Mouse (Mus musculus) G1E (cell line): ENCODE results near the gene Igfbpl1. TPM values are rescaled to one million over a fixed set of nuclear protein-coding genes. Genes with fewer than 3 reads are reported as not detected.

ENCODE experiments used
- ATAC-seq: 2 replicates; pipeline ENCODE4 v1.8.0; 2016; ENCODE audit warnings: mild to moderate bottlenecking; ENCODE audit not compliant: insufficient number of reproducible peaks, poor library complexity, low FRiP score, severe bottlenecking; ENCODE audit errors: extremely low read depth
- DNase-seq: peaks from one replicate; pipeline ENCODE4 v3.0.0; 2012; ENCODE audit warnings: low spot score
- H3K27me3 ChIP-seq: 2 replicates; pipeline ENCODE4 v1.6.1; 2012; ENCODE audit warnings: mild to moderate bottlenecking, low read length, inconsistent platforms; ENCODE audit not compliant: insufficient read depth
- H3K36me3 ChIP-seq: replicated peaks from 2 replicates; pipeline ENCODE3; 2012; ENCODE audit warnings: mild to moderate bottlenecking, inconsistent platforms
- H3K4me1 ChIP-seq: 2 replicates; pipeline ENCODE4 v1.6.1; 2012; ENCODE audit warnings: low read depth, low read length, inconsistent platforms, mixed read lengths; ENCODE audit not compliant: insufficient read depth
- H3K4me3 ChIP-seq: 2 replicates; pipeline ENCODE4 v1.5.1; 2012; ENCODE audit warnings: low read depth, mild to moderate bottlenecking, inconsistent platforms, low read length, moderate library complexity, mixed read lengths
- H3K9me3 ChIP-seq: replicated peaks from 2 replicates; pipeline ENCODE4 v1.6.1; 2012; ENCODE audit warnings: inconsistent platforms
- CTCF ChIP-seq: IDR thresholded peaks from 2 replicates; pipeline ENCODE4 v1.5.1; 2012; ENCODE audit warnings: low read depth, low read length, inconsistent platforms, mixed read lengths
- GATA1 ChIP-seq: IDR thresholded peaks from 2 replicates; pipeline ENCODE4 v1.6.1; 2012; ENCODE audit warnings: borderline replicate concordance, low read length, inconsistent platforms, mixed read lengths
- GATA2 ChIP-seq: IDR thresholded peaks from 2 replicates; pipeline ENCODE4 v1.6.1; 2012; ENCODE audit warnings: low read depth, low read length, inconsistent platforms, borderline replicate concordance
- POLR2AphosphoS5 ChIP-seq: IDR thresholded peaks from 2 replicates; pipeline ENCODE4 v1.6.1; 2012; ENCODE audit warnings: low read depth, low read length, inconsistent platforms; ENCODE audit not compliant: insufficient replicate concordance
- TAL1 ChIP-seq: conservative IDR thresholded peaks from 2 replicates; pipeline ENCODE4 v1.6.1; 2012; ENCODE audit warnings: low read depth, low read length, inconsistent platforms, mixed read lengths
- polyA plus RNA-seq: library from polyadenylated mRNA; stranded (reverse); fragments of >175 nt; gene quantifications from 2 replicates; pipeline ENCODE4 v1.2.3, GENCODE M21; 2012
- total RNA-seq, 2 experiments: library from RNA; stranded (forward) in 1 of 2; stranded (reverse) in 1 of 2; fragments of 200-1000 nt in 1 of 2; fragments of >200 nt in 1 of 2; fragmentation: Nextera tagmentation in 1 of 2; gene quantifications; 2 replicates each; pipeline ENCODE4 v1.2.3; 2014 to 2017

Gene Igfbpl1
- total and polyA plus RNA-seq, 3 experiments = 0.11 TPM; not detected in 2

DNA sequence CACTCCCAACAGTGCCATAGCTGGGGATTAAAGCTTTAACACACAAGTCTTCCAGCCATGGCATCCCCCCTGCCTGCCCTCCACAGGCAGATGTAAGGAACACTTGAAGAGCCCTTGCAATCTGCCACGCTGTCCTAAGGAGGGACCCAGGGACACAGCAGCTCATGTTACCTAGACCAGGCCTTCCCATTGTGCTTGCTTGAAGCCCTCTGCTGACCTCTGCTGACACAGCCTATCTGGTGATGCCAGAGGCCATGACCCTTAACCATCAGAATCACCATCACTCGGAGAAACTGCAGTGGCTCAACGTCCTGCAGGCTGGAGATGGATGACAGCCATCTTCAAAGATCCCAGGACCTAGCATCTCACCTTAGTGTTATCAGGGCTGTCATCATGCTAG is 4.7 kb downstream of the Igfbpl1 start:
- H3K27me3 ChIP-seq = peaks cover 19% of the 10 kb centered on the region
- no peak for DNase-seq
- H3K4me3 ChIP-seq = no peak overlapping the region
- no peak for ATAC-seq
- H3K9me3 ChIP-seq = no peaks in the 10 kb centered on the region
- H3K36me3 ChIP-seq = no peaks in the 10 kb centered on the region
- no peaks in the 10 kb centered on the region for H3K4me1 ChIP-seq
- TF ChIP-seq CTCF = no peak
- no peak for TF ChIP-seq TAL1
- TF ChIP-seq GATA1 = no peak
- no peak for TF ChIP-seq POLR2AphosphoS5
- no peak for TF ChIP-seq GATA2

DNA sequence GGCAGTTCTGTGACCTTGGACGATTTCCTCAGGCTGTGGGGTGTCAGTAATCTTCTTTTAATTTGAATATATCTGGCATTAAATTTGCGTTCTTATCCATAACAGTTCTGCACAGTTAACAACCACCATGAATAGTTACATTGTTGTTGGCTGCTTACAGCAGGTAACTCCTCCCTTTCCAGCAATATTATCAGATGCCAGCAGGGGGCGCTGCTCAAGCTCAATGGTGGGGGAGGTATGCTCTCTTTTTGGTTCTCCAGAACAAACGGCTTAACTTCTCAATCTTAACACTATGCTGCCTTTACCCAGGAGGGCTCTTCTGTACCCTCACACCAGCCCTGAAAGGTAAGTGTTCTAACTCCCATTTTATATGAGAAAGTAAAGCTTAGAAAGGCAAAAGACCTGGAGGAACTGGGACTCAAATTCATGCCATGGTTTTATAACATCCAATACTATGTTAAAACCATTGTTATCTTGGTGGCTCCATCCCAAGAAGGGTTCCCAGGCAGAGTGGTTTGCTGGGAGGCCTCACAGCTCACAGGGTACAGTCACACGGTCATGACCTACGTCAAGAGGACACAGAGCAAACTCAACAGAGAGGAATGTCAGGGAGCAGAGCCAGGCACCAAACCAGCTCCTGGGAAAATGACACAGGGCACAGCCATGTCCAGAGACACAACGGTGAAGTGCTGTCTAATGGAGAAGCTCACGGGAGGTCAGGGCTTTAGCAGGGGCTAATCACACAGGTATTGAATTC is 6.5 kb downstream of the Igfbpl1 start:
- Histone ChIP-seq H3K4me3 (no peak overlapping the region), H3K27me3 (peaks cover 14% of the 10 kb centered on the region), H3K4me1 (no peaks in the 10 kb centered on the region), H3K9me3 (no peaks in the 10 kb centered on the region), H3K36me3 (no peaks in the 10 kb centered on the region)
- TF ChIP-seq TAL1 (no peak), CTCF (peak; percentile 46), GATA2 (no peak), POLR2AphosphoS5 (no peak), GATA1 (no peak)
- DNase-seq = peak; percentile 22
- ATAC-seq = no peak

DNA sequence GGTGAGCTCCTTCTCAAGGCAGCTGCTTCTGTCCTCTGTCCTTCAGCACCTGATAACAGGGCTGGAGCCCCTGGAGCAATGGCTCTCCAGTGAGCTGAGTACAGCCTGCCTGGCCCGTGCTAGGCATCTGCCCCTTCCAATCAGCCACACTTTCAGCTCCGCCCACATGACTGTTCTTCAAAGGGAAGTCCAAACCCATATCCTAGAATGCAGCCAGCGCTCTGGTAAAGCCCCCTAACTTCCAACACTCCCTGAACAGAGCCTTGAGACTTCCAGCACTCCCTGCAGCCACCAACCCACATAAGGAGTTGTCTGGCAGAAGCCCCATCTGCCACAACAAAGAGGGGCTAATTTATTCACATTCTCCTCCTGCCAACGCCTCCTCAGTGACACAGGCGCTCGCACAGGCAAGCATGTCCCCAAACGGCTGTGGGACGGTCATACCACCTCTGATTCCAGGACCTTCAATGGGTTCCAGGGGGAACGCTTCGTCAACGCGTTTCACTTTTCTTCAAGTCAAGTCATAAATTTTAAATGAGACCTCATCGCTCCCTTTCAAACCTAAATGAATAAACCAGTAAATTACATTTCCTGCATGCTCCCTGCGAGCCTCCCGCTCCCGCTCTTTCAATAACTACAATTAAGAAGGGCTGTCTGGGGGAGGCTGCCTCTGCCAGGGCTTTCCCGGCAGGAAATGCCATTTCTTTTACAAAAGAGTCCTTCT is 7.4 kb downstream of the Igfbpl1 start:
- H3K27me3 ChIP-seq = peaks cover 17% of the 10 kb centered on the region
- TF ChIP-seq GATA1 = no peak
- TF ChIP-seq CTCF = no peak
- no peak for TF ChIP-seq POLR2AphosphoS5
- no peak for TF ChIP-seq TAL1
- TF ChIP-seq GATA2 = no peak
- no peak for ATAC-seq

DNA sequence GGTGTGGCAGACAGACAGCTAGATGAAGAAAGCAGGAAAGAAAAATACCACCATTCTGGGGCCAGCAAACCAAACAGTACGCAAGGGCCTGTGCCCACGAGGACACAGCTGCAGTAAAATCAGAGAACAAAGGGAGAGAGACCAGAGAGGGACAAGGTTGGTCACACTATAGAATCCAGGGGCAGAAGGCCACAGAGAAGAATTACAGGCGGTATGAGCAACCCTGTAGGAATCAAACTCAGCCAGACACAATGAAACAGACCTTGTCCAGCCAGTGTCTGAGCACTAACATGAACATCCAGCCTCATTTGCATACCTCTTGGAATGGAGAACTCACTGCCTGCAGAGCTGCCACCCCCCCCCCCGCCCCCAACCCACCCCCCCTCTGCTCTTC is 7.9 kb downstream of the Igfbpl1 start:
- TF ChIP-seq GATA1 (no peak), TAL1 (no peak), POLR2AphosphoS5 (no peak), GATA2 (no peak), CTCF (no peak)
- H3K36me3 ChIP-seq = no peaks in the 10 kb centered on the region
- H3K4me1 ChIP-seq = no peaks in the 10 kb centered on the region
- H3K9me3 ChIP-seq = no peaks in the 10 kb centered on the region
- no peak for ATAC-seq
- H3K4me3 ChIP-seq = no peak overlapping the region
- no peak for DNase-seq
- peaks cover 15% of the 10 kb centered on the region for H3K27me3 ChIP-seq

More for the DNA sequence above, 7.4 kb downstream of the Igfbpl1 start:
- DNase-seq = no peak
- no peaks in the 10 kb centered on the region for H3K9me3 ChIP-seq
- H3K4me3 ChIP-seq = no peak overlapping the region
- no peaks in the 10 kb centered on the region for H3K4me1 ChIP-seq
- no peaks in the 10 kb centered on the region for H3K36me3 ChIP-seq

DNA sequence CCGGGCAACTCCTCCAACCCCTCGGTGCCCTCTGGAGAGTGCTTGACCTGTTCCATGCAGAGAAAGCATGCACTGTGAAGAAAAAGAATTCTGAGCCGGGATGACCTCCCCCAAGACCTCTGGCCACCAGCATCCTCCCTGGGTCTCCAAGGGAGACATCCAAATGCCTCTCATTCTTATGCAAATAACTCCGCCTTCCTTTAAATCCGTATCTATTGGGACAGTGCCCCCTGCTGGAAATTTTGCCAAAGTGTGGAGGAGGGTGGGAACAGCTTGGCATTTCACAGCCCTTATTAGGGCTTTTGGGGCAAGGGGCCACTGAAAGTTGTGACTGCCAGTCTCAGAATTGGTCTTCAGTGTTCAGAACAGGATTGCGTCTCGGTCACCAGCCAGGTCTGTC is 11.2 kb downstream of the Igfbpl1 start:
- no peak for ATAC-seq

DNA sequence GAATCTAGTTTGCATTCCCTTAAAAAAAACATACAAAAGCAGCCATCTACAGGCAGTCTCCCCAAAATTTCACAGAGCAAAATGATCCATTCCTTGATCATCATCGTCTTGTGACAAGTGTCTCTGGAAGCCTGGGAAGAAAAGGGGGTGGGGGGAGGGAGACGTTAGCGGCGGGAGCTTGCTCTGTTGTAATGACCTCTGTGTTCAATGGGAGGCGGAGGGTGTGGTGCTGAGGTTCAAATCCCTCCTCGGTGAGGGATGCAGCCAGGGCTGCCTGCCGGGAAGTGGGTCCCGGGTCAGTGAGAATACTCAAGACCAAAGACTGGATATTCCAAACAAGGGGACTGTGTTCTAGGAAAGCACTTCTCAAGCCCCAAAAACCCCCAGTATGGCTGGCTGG is 15.5 kb downstream of the Igfbpl1 start:
- ATAC-seq (no peak), DNase-seq (no peak)
- Histone ChIP-seq H3K9me3 (no peaks in the 10 kb centered on the region), H3K4me1 (no peaks in the 10 kb centered on the region), H3K4me3 (no peak overlapping the region), H3K36me3 (no peaks in the 10 kb centered on the region), H3K27me3 (peaks cover 39% of the 10 kb centered on the region)
- TF ChIP-seq GATA1 = no peak
- no peak for TF ChIP-seq GATA2

More for the DNA sequence above, 11.2 kb downstream of the Igfbpl1 start:
- Histone ChIP-seq H3K36me3 (no peaks in the 10 kb centered on the region), H3K9me3 (no peaks in the 10 kb centered on the region), H3K27me3 (peaks cover 23% of the 10 kb centered on the region), H3K4me1 (no peaks in the 10 kb centered on the region), H3K4me3 (no peak overlapping the region)
- DNase-seq = no peak
- TF ChIP-seq GATA2 (no peak), GATA1 (no peak), TAL1 (no peak), CTCF (no peak; the same call in 1 of the 2 replicates), POLR2AphosphoS5 (no peak)
